Mouse (Mus musculus) heart, adult 18-20 months (tissue): ENCODE results near the gene Lhx3. TPM values are rescaled to one million over a fixed set of nuclear protein-coding genes. Genes with fewer than 3 reads are reported as not detected.

Source experiments
- DNase-seq, 2 experiments: peaks; one replicate each; pipeline ENCODE4 v3.0.0; 2021 to 2022; ENCODE audit warnings: mixed read lengths in 1 of 2
- total RNA-seq, 2 experiments: library from RNA; stranded (reverse); gene quantifications; 2 replicates each; pipeline ENCODE4 v1.2.3; 2021

Gene Lhx3
- total RNA-seq, 2 experiments from 2014 or later, result not detected

DNA sequence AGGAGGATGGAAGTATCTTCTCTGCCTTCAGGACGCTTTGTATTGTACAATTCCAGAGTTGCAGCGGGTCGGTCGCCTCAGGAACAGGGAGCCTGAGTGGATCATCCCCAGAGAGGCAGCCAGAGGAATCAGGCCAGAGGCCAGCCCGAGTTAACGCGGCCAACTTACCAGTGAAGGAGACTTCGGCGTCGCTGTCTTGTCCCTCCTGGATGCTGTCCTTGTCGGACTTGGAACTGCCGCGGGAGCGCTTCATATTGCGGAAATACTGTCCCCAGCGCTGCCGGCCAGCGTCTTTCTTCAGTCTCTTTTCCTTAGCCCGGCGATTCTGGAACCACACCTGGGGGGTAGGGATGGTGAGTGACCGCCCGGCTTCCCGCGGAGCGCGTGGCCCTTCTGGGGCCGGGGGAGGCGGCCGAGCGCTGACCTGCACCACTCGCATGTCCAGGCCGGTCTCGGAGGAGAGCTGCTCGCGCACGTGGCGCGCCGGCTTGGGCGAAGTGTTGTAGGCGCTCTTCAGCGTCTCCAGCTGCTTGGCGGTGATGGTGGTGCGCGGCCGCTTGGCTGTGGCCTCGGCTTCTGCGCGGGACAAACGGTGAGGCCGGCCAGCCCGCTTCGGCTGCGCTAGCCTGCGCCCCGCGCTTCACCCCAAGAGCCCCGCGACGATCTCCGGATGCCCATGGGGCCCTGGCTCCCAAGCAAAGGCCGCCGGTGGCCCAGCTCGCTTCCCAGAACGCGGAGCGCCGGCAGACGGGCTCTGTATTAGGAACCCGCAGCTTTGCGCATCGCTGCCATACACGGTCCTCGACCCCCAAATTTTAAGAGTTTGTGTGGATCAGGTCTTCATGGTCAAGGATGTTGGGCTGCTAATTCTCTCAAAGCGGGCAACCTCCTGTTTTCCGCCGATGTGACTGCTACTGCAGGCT is 5.9 kb downstream of the Lhx3 start:
- DNase-seq, result no peak

DNA sequence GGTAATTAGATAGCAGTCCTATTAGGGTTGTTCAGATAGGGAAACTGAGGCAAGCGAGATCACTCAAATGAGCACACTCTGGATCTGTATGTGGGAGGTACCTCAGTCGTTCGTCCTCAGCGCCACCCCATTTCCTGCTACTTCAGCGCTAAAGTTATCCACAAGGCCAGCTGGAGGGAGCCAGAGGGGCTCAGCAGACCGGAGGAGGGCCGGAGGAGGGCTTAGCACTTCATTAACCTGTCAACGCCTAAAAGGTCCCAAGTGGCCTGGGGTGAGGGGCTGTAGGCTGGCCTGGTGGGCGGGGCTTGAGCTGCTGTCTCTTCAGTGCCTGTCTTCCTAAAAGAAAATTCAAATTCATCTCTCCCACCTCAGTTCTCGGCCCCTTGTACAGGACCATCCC is 9.6 kb downstream of the Lhx3 start:
- DNase-seq, result no peak

DNA sequence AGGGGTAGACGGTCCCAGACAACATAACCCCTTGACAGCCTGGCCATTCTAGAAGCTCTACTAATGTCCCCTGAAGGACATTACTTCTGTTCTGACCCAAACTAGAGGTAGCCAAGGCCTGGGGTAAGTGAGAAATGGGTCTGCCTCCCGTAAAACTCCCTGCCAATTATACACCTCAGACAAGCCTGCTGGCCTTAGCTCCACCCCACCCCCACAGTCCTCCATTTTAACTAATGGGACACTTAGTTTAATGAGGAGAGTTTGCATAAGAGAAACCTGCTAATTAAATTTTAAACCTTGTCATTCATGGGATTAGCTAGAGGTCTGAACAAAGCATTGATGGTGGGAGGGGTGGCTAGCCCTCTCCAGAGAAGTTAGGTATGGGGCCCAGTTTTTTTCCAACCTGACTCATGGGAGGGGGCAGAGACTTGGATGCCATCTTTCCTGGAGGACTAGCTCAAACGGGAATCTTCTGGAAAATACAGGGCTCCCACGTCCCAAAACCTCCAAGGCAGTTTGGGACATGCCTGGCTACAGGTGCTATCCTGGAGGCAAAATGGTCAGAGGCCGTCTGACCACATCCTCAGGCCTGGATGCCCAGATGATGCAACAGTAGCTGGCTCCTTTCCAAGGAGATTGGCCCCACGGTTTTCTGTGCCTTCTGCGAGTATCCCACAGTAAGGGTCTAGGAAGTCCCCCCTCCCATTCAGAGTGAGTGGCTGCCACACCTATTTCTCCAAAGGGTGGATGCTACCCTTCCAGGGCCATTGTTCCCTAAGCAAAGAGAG is 13.3 kb downstream of the Lhx3 start:
- DNase-seq, result no peak

- DNase-seq, result peak; percentile 33 to 45
Observed at GRCm38 (mm10) chr2:26188517-26188916, 19.6 kb downstream of the Lhx3 start.

DNA sequence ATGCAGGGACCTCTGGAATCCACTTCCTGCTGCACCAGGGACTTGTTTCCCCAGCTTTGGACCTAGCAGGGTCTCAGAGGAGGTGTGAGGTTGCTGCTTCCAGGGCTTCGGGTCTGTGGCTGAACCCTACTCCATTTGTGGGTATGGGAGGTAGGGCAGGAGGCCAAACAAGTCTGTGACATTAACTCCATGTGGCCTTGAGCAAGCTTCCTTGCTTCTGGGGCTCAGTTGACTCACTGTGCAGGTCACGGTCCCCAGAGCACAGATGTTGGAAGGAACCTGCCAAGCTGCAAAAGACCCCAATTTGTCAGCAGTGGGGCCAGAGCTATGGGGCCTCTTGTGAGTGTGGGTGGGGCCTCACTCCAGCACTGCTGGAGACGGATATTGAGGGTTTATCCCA is 23.7 kb downstream of the Lhx3 start:
- DNase-seq, result no peak

- DNase-seq, result peak; percentile 12 to 73
Observed at GRCm38 (mm10) chr2:26182646-26183045, 25.4 kb downstream of the Lhx3 start.

- DNase-seq, result no peak
Observed at GRCm38 (mm10) chr2:26177189-26177588, 30.9 kb downstream of the Lhx3 start.

- no peak for DNase-seq
Observed at GRCm38 (mm10) chr2:26176731-26177130, 31.4 kb downstream of the Lhx3 start.

- DNase-seq, result no peak
Observed at GRCm38 (mm10) chr2:26175191-26175590, 32.9 kb downstream of the Lhx3 start.

GRCm38 (mm10) chr2:26172166-26172565 is 35.9 kb downstream of the Lhx3 start:
- no peak for DNase-seq

DNA sequence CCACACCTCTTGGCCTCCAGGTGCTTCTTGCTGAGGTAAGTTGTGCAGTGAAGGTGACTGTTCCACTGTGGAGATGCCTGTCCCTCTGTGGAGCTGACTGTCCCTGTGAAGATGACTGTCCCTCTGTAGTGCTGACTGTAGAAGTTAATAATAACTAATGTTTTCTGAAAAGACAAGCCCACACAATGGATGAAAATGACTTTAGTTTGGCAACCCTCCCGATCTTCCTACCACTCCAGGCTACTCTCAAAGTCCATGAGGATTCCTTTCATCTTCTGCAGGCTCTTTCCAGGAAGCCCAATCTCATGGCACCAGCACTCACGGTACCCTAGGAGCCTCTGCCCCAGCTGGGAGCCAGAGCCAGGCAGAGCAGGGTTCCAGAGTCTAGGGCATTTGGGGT is 37.7 kb downstream of the Lhx3 start:
- DNase-seq, result no peak

DNA sequence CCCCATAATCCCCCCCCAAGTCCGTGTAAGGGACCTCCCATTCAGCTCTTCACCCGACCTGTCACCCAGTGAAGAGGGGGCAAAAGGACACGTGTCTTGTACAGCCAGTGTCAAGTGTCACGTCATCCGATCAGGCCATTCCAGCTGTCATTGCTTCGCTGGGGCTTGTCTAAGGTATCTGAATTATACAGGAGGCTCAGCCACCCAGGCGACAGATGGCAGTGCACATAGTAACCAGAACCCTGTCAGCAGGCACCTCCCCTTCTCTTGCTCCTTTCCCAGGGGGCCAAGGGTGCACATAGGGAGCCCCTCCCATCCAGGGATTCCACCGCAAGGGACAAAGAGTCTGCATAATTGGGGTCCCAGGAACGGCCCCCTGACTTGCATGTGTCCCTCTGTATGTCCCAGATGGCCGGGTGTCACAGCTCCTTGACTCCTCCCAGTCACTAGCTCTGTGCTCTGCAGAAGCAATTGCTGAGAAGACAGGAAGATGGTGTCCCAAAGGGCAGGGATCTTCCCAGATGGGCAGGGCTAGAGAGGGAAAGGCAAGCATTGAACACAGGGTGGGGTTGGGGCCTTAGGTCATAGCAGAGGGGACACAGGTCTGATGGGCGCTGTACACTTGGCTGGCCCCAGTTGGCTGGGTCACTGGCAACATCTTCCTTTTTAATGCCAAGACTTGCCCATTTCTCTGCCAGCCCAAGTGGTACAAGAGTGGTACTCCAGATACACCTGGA is 39.1 kb downstream of the Lhx3 start:
- DNase-seq, result no peak

DNA sequence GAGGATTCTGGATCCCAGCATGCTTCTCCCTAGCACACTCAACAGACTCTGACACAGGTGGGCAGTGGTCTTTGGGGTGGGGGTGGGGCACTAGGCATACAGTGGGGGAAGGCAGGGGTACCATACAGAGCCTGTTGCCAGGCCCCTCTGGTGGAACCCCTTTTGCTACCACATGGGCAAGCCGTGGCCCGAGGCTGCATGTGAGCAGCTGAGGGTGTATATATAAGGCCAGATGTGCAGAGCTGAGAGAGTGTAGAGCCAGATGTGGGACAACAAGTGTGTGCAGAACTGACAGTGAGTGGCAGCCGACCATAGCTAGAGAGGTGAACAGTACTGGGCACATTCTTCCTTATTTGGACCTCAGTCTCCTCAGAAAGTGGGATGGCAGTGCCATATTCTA is 41.2 kb downstream of the Lhx3 start:
- no peak for DNase-seq

DNA sequence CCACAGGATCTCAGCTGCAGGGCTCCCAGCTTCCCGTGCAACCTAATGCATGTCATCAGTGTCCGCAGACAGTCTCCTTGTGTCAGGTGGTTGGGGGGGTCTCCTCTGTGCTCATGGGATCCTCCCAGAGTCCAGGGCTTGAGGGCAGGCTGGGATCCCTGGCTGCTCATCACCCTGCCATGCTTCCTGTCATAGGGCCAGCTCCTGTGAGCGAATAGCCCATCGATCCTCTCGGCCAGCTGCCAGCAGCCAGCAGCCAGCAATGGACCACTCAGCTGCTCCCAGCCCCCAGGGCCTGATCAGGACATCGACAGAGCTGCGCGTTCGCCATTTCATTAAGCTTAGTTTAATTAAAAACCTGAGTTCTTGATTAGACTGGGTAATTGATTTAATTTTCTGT is 50.0 kb downstream of the Lhx3 start:
- no peak for DNase-seq

DNA sequence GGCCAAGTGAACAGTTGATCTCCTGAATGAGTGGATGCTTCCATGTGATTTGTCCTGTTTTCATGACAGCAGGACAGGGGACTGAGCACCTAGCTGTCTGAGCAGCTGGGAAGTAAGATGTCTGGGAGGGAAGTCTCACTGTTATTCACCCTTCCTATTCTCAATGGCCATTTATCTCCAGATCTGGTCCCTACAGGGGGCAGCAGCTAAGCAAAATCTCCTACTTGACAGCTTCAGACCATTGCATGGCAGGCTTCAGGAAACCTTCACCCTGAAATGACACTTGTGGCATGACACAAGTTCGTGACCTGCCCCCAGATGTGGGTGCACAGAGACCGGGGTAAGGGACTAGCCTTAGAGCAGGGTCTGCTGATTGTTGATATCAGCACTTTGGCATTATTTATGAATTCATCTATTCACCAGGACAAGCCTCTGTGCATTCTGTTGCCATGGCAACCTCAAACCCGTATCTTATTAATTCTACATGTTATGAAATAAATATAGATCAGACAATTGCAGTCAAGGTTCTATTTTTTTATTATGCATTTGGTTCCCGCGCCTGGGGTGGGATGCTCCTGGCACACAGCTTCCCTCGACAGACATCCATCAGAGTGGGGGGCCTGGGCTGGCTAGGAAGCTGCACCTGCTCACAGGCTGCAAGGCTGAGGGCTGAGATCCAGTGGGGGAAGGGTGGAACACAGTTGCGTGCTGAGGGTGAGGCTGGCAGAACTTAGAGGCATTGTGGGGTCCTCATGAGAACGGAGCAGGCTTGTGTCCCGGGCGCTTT is 51.7 kb downstream of the Lhx3 start:
- DNase-seq, result no peak

GRCm38 (mm10) chr2:26155737-26156136 is 52.4 kb downstream of the Lhx3 start:
- DNase-seq, result no peak

- DNase-seq, result no peak
Observed at GRCm38 (mm10) chr2:26154586-26154985, 53.5 kb downstream of the Lhx3 start.

DNA sequence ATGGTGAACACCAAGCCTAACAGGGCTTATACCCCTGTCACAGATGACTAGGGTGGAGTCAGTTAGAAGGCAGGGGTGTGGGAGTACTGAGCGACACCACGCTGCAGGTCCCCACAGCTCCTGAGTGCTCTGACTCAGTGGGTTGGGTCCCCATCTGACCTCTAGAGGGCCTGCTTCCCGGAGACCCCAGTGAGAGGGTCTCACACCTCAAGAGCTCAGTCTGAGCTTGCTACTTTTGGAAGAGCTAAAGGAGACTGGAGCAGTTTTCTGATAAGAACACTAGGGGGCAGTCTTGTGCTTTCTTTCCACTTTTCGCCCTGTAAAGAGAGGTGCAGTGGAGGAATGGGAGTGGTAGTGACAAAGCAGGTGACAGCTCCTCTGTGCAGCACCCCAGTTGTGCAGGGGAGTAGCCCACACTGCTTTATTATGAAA is 54.2 kb downstream of the Lhx3 start:
- DNase-seq, result peak in 1 of 2 experiments; percentile 51

- peak in 1 of 2 experiments; percentile 48 for DNase-seq
Observed at GRCm38 (mm10) chr2:26153295-26153694, 54.8 kb downstream of the Lhx3 start.
